Mouse (Mus musculus): ENCODE results near the gene Tarsl2. TPM values are rescaled to one million over a fixed set of nuclear protein-coding genes. Genes with fewer than 3 reads are reported as not detected.

Gene Tarsl2
- total and polyA plus RNA-seq, 3 experiments: 3.3 to 4.2 (median 4.0) TPM

- H3K4me3 ChIP-seq (replicated peaks in 1 of 3; ENCODE audit: low read depth in 2 of 3, low read length in 2 of 3, poor library complexity in 1 of 3): no peak overlapping the region
- no peaks in the 10 kb centered on the region for H3K36me3 ChIP-seq (replicated peaks in 1 of 2; ENCODE audit: control insufficient read depth in 1 of 2, insufficient read depth in 1 of 2, low read length in 1 of 2)
- no peaks in the 10 kb centered on the region for H3K9me3 ChIP-seq (replicated peaks; ENCODE audit: low read length)
- no peaks in the 10 kb centered on the region for H3K79me2 ChIP-seq (replicated peaks; ENCODE audit: control insufficient read depth, extremely low read depth, insufficient read depth, poor library complexity, severe bottlenecking)
- dilution Hi-C loops (cut with MboI; ENCODE audit: extremely low pct_ligation_motif_present, extremely low pct_unique_long_range_greater_than_20kb, low sequenced_read_pairs) (no loop called here), in situ Hi-C loops (cut with MboI; ENCODE audit: low pct_ligation_motif_present, low pct_unique_long_range_greater_than_20kb, low sequenced_read_pairs) (loop anchor here (10.0 kb wide), 1 partner anchor 344 kb away; the partner anchor contains the start of gene Snrpa1)
- no peak overlapping the region for H3K4me2 ChIP-seq (ENCODE audit: insufficient read depth, low read depth, poor library complexity, severe bottlenecking)
- TF ChIP-seq NELFE (IDR thresholded peaks at IDR 0.05; ENCODE audit: low read depth, low read length): no peak
- no peak for TF ChIP-seq MAZ (IDR thresholded peaks at IDR 0.05; ENCODE audit: low read depth, low read length)
- peaks cover 0 to 6% of the 10 kb centered on the region in 2 experiments; a peak in 3 of 4 replicates for H3K4me1 ChIP-seq (ENCODE audit: control insufficient read depth in 1 of 2, insufficient read depth in 2 of 2)
- no peak overlapping the region for H3K27ac ChIP-seq (ENCODE audit: insufficient read depth, low read depth)
- DNase-seq (ENCODE audit: extremely low read depth): no peak
- peaks cover 3% of the 10 kb centered on the region for H3K27me3 ChIP-seq (replicated peaks)
- H3K9ac ChIP-seq (ENCODE audit: insufficient read depth, low read depth): no peak overlapping the region
Measured at GRCm38 (mm10) chr7:65710301-65710700, 65.6 kb downstream of the Tarsl2 start.

- in situ Hi-C loops (cut with MboI; ENCODE audit: low pct_ligation_motif_present, low pct_unique_long_range_greater_than_20kb, low sequenced_read_pairs) (loop anchor here (10.0 kb wide), 1 partner anchor 341 kb away; the partner anchor contains the start of gene Snrpa1), dilution Hi-C loops (cut with MboI; ENCODE audit: extremely low pct_ligation_motif_present, extremely low pct_unique_long_range_greater_than_20kb, low sequenced_read_pairs) (no loop called here)
- peak; percentile 39 for DNase-seq (ENCODE audit: extremely low read depth)
- Histone ChIP-seq H3K4me3 (replicated peaks in 1 of 3; ENCODE audit: low read depth in 2 of 3, low read length in 2 of 3, poor library complexity in 1 of 3) (no peak overlapping the region), H3K79me2 (replicated peaks; ENCODE audit: control insufficient read depth, extremely low read depth, insufficient read depth, poor library complexity, severe bottlenecking) (no peaks in the 10 kb centered on the region), H3K9ac (ENCODE audit: insufficient read depth, low read depth) (no peak overlapping the region), H3K36me3 (replicated peaks in 1 of 2; ENCODE audit: control insufficient read depth in 1 of 2, insufficient read depth in 1 of 2, low read length in 1 of 2) (no peaks in the 10 kb centered on the region), H3K27me3 (replicated peaks) (peaks cover 14% of the 10 kb centered on the region), H3K27ac (ENCODE audit: insufficient read depth, low read depth) (no peak overlapping the region), H3K4me1 (ENCODE audit: control insufficient read depth in 1 of 2, insufficient read depth in 2 of 2) (peaks cover 0 to 6% of the 10 kb centered on the region in 2 experiments; a peak in 3 of 4 replicates), H3K9me3 (replicated peaks; ENCODE audit: low read length) (no peaks in the 10 kb centered on the region), H3K4me2 (ENCODE audit: insufficient read depth, low read depth, poor library complexity, severe bottlenecking) (no peak overlapping the region)
- no peak for TF ChIP-seq USF2 (conservative IDR thresholded peaks at IDR 0.05; ENCODE audit: low read depth, low read length)
- TF ChIP-seq SMC3 (IDR thresholded peaks at IDR 0.05; ENCODE audit: low read depth, low read length): peak; percentile 44
- 0 out of 2 replicates have a peak, but pooled peaks have one; percentile 28 for TF ChIP-seq ELF1 (IDR thresholded peaks at IDR 0.05; ENCODE audit: low read depth, low read length)
- TF ChIP-seq RAD21 (IDR thresholded peaks at IDR 0.05; ENCODE audit: low read depth, low read length): peak; percentile 67
- peak in 1 of 2 experiments; percentile 67; a peak in 2 of 4 replicates for TF ChIP-seq CTCF (conservative IDR thresholded peaks at IDR 0.05 in 1 of 2, IDR thresholded peaks at IDR 0.05 in 1 of 2; ENCODE audit: low read depth in 2 of 2, low read length in 2 of 2)
- no peak for TF ChIP-seq CHD1 (IDR thresholded peaks at IDR 0.05; ENCODE audit: low read depth, low read length)
Measured at GRCm38 (mm10) chr7:65713782-65714181, 69.1 kb downstream of the Tarsl2 start.

GRCm38 (mm10) chr7:65714304-65714703 is 69.6 kb downstream of the Tarsl2 start:
- H3K9me3 ChIP-seq (replicated peaks; ENCODE audit: low read length): no peaks in the 10 kb centered on the region
- no peaks in the 10 kb centered on the region for H3K36me3 ChIP-seq (replicated peaks in 1 of 2; ENCODE audit: control insufficient read depth in 1 of 2, insufficient read depth in 1 of 2, low read length in 1 of 2)
- no peak overlapping the region for H3K4me3 ChIP-seq (replicated peaks in 1 of 3; ENCODE audit: low read depth in 2 of 3, low read length in 2 of 3, poor library complexity in 1 of 3)
- H3K4me1 ChIP-seq (ENCODE audit: control insufficient read depth in 1 of 2, insufficient read depth in 2 of 2): peaks cover 0 to 6% of the 10 kb centered on the region in 2 experiments; a peak in 3 of 4 replicates
- H3K27ac ChIP-seq (ENCODE audit: insufficient read depth, low read depth): no peak overlapping the region
- dilution Hi-C loops (cut with MboI; ENCODE audit: extremely low pct_ligation_motif_present, extremely low pct_unique_long_range_greater_than_20kb, low sequenced_read_pairs): no loop called here
- TF ChIP-seq MEF2A (IDR thresholded peaks at IDR 0.05; ENCODE audit: borderline replicate concordance, low read depth, low read length) (no peak), ZC3H11A (IDR thresholded peaks at IDR 0.05; ENCODE audit: low read depth, low read length) (no peak), EP300 (IDR thresholded peaks at IDR 0.05; ENCODE audit: low read length) (no peak), POLR2AphosphoS2 (IDR thresholded peaks at IDR 0.05; ENCODE audit: low read depth, low read length) (no peak), E2F4 (IDR thresholded peaks at IDR 0.05; ENCODE audit: insufficient replicate concordance, low read depth, low read length) (no peak), ZMIZ1 (IDR thresholded peaks at IDR 0.05; ENCODE audit: low read depth, low read length) (no peak), IRF4 (IDR thresholded peaks at IDR 0.05; ENCODE audit: low read depth, low read length) (no peak), MAX (IDR thresholded peaks at IDR 0.05; ENCODE audit: low read length) (no peak), MYC (IDR thresholded peaks at IDR 0.05; ENCODE audit: low read depth, low read length) (no peak), USF1 (IDR thresholded peaks at IDR 0.05; ENCODE audit: low read depth, low read length) (no peak), PAX5 (IDR thresholded peaks at IDR 0.05; ENCODE audit: low read length) (no peak), HCFC1 (IDR thresholded peaks at IDR 0.05; ENCODE audit: low read depth, low read length) (no peak), NELFE (IDR thresholded peaks at IDR 0.05; ENCODE audit: low read depth, low read length) (no peak), TCF12 (IDR thresholded peaks at IDR 0.05; ENCODE audit: low read depth, low read length) (no peak), MAZ (IDR thresholded peaks at IDR 0.05; ENCODE audit: low read depth, low read length) (no peak), KAT2A (IDR thresholded peaks at IDR 0.05; ENCODE audit: insufficient replicate concordance, low read length) (no peak)
- no peak for DNase-seq (ENCODE audit: extremely low read depth)
- no peak overlapping the region for H3K9ac ChIP-seq (ENCODE audit: insufficient read depth, low read depth)
- H3K79me2 ChIP-seq (replicated peaks; ENCODE audit: control insufficient read depth, extremely low read depth, insufficient read depth, poor library complexity, severe bottlenecking): no peaks in the 10 kb centered on the region
- no peak overlapping the region for H3K4me2 ChIP-seq (ENCODE audit: insufficient read depth, low read depth, poor library complexity, severe bottlenecking)
- H3K27me3 ChIP-seq (replicated peaks): peaks cover 14% of the 10 kb centered on the region
- in situ Hi-C loops (cut with MboI; ENCODE audit: low pct_ligation_motif_present, low pct_unique_long_range_greater_than_20kb, low sequenced_read_pairs): loop anchor here (10.0 kb wide), 1 partner anchor 340 kb away; the partner anchor contains the start of gene Snrpa1

All from CH12.LX (cell line).